Comparison of ENCODE assay signal across 11 mouse cellular contexts in the genomic region with DNA sequence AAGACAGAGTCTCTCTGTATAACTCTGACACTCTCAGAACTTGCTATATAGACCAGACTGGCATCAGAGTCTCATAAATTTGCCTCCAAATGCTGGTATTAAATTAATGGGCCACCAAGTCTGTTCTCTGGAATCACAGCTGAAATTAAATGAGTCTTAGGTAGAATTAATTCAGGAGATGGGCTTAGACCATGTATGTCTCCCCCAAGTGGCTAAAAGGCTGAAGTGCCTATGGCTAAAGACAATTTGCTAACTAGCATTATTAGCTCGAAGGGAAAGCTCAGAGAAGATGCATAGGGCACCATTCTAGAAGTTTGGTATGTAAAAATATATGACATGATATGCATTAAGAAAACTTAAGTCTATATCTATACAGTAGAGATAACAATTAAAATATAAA. TPM values are rescaled to one million over a fixed set of nuclear protein-coding genes. Genes with fewer than 3 reads are reported as not detected.
DNase-seq lines count a peak whose midpoint lies in the region; ATAC-seq and TF ChIP-seq lines count a peak whose summit lies in the region.
"Had no signal": no experiment of that assay in that cellular context is flagged by ENCODE, and none has a peak within 500 bp of the region (broad histone marks: within the 10 kb centered on the region; RNA-seq: fewer than 3 reads in every experiment).

No protein-coding gene starts in this region.

- DNase-seq in left cerebral cortex, postnatal 10 days (ENCODE audit: extremely low spot score in 1 of 2, low spot score in 2 of 2), result peak; percentile 29 to 33
- DNase-seq in left cerebral cortex, postnatal 36 days (ENCODE audit: low spot score in 2 of 2), result no peak
- peak; percentile 9 for DNase-seq in ES-E14 (ENCODE audit: low read depth, low spot score)
- peak; percentile 50 for DNase-seq in brain, embryonic 18.5 days (ENCODE audit: low read depth, low spot score)
- peak; percentile 52 to 54 for DNase-seq in layer of hippocampus, postnatal 10 days (ENCODE audit: low spot score in 2 of 2)
- peak; percentile 38 for DNase-seq in retina, adult 2 months (ENCODE audit: low read depth, low spot score)
- no peak for DNase-seq in c-Kit-positive CD71-positive TER-119-positive erythroid progenitor cells, embryonic 14.5 days (ENCODE audit: low spot score)

- H3K4me3 ChIP-seq in ES-E14 (ENCODE audit: insufficient read depth in 1 of 2, low read depth in 1 of 2, low read length in 2 of 2, poor library complexity in 1 of 2, severe bottlenecking in 1 of 2), result no peak overlapping the region
- H3K4me3 ChIP-seq: embryonic facial prominence, embryonic 15.5 days; limb, embryonic 13.5 days; stomach, embryonic 15.5 days had no signal

- no peaks in the 10 kb centered on the region for H3K36me3 ChIP-seq in ES-E14 (ENCODE audit: control insufficient read depth, insufficient read depth, low read length, poor library complexity, severe bottlenecking)
- H3K36me3 ChIP-seq: stomach, embryonic 15.5 days had no signal

- H3K9ac ChIP-seq in ES-E14 (ENCODE audit: insufficient read depth, low read depth, low read length, poor library complexity, severe bottlenecking), result no peak overlapping the region
- H3K9ac ChIP-seq: embryonic facial prominence, embryonic 15.5 days; limb, embryonic 13.5 days; stomach, embryonic 15.5 days had no signal

- intact Hi-C loops in left cerebral cortex, postnatal 10 days (cut with DNase I), result loop anchor here (2.0 kb wide), 1 partner anchor 251 kb away; no protein-coding TSS in a partner anchor
- intact Hi-C loops in left cerebral cortex, postnatal 36 days (cut with DNase I), result no loop called here

- H3K9me3 ChIP-seq in ES-E14 (ENCODE audit: control insufficient read depth, insufficient read depth, low read depth, low read length), result no peaks in the 10 kb centered on the region
- H3K9me3 ChIP-seq: embryonic facial prominence, embryonic 15.5 days; limb, embryonic 13.5 days; stomach, embryonic 15.5 days had no signal

- peak; percentile 84 for ATAC-seq in frontal cortex, adult (ENCODE audit: low TSS enrichment)

- H3K4me1 ChIP-seq in ES-E14 (ENCODE audit: control insufficient read depth in 2 of 2, insufficient read depth in 2 of 2, low read length in 2 of 2, poor library complexity in 1 of 2), result no peaks in the 10 kb centered on the region
- H3K4me1 ChIP-seq: embryonic facial prominence, embryonic 15.5 days; limb, embryonic 13.5 days; stomach, embryonic 15.5 days had no signal

- H3K27ac ChIP-seq in ES-E14 (ENCODE audit: insufficient read depth, low read depth, low read length, poor library complexity, severe bottlenecking), result no peak overlapping the region
- H3K27ac ChIP-seq: embryonic facial prominence, embryonic 15.5 days; limb, embryonic 13.5 days; stomach, embryonic 15.5 days had no signal

- in situ Hi-C loops in ES-E14 (cut with MboI; ENCODE audit: low sequenced_read_pairs in 2 of 2, unreplicated experiment in 2 of 2), result no loop called here

TF ChIP-seq in ES-E14, 5 proteins besides CTCF, POLR2A, EP300 and RAD21:
- TF ChIP-seq CHD2 (IDR thresholded peaks at IDR 0.05; ENCODE audit: low read depth, low read length) (no peak), MAFK (IDR thresholded peaks at IDR 0.05; ENCODE audit: insufficient read depth, low read depth, low read length) (no peak), ZNF384 (IDR thresholded peaks at IDR 0.05; ENCODE audit: low read depth, low read length) (no peak), ZC3H11A (IDR thresholded peaks at IDR 0.05; ENCODE audit: borderline replicate concordance, low read depth, low read length) (0 out of 2 replicates have a peak, but pooled peaks have one; percentile 21), HCFC1 (IDR thresholded peaks at IDR 0.05; ENCODE audit: borderline replicate concordance, insufficient read depth, low read length) (no peak)
TF ChIP-seq in ES-E14: peak in this region for 1.

RNA-seq across cellular contexts. Expression of a gene that starts 29.7 kb away (rescaled TPM):
- total RNA-seq in left cerebral cortex, postnatal 10 days (2021), result 10 to 100 TPM; 22.4 to 26.2 TPM
- 10 to 100 TPM; 13.7 to 14.6 TPM for total RNA-seq in left cerebral cortex, postnatal 36 days (2021)
- total RNA-seq in ES-E14 (2012; rRNA removed), result 8.2 and 13.0 TPM in 2 replicates
- total RNA-seq in layer of hippocampus, postnatal 10 days (2021), result 10 to 100 TPM; 24.6 to 25.7 TPM

RNA-seq across cellular contexts. Expression of a gene that starts 30.2 kb away (rescaled TPM):
- under 1 TPM; 0.71 to 0.75 TPM for total RNA-seq in left cerebral cortex, postnatal 10 days (2021)
- under 1 TPM in 1 of 2 experiments, not detected in 1; 0.35 TPM for total RNA-seq in left cerebral cortex, postnatal 36 days (2021)
- not detected in 2 replicates for total RNA-seq in ES-E14 (2012; rRNA removed)
- under 1 TPM; 0.85 to 0.98 TPM for total RNA-seq in layer of hippocampus, postnatal 10 days (2021)

RNA-seq across cellular contexts. Expression of a gene that starts 54.8 kb away (rescaled TPM):
- 1 to 10 TPM; 4.9 to 6.0 TPM for total RNA-seq in left cerebral cortex, postnatal 10 days (2021)
- 1 to 10 TPM; 3.6 to 6.1 TPM for total RNA-seq in left cerebral cortex, postnatal 36 days (2021)
- total RNA-seq in ES-E14 (2012; rRNA removed), result 6.2 and 7.5 TPM in 2 replicates
- total RNA-seq in layer of hippocampus, postnatal 10 days (2021), result 1 to 10 TPM; 4.7 to 5.8 TPM

RNA-seq across cellular contexts. Expression of a gene that starts 57.0 kb away (rescaled TPM):
- total RNA-seq in left cerebral cortex, postnatal 10 days (2021), result 10 to 100 TPM; 22.5 to 22.9 TPM
- 10 to 100 TPM; 36.4 to 38.9 TPM for total RNA-seq in left cerebral cortex, postnatal 36 days (2021)
- total RNA-seq in ES-E14 (2012; rRNA removed), result 15.2 and 18.8 TPM in 2 replicates
- total RNA-seq in layer of hippocampus, postnatal 10 days (2021), result 10 to 100 TPM; 25.5 to 28.2 TPM

Comparison
In these comparisons a context has a peak if more than half of its experiments do, and no peak if none do; other contexts are left out.
1. DNase-seq: peak in left cerebral cortex, postnatal 10 days (2 of 2), ES-E14 (single experiment), brain, embryonic 18.5 days (single experiment), layer of hippocampus, postnatal 10 days (2 of 2) and retina, adult 2 months (single experiment); none in left cerebral cortex, postnatal 36 days (0 of 2) and c-Kit-positive CD71-positive TER-119-positive erythroid progenitor cells, embryonic 14.5 days (single experiment).